Mouse (Mus musculus) central nervous system, embryonic 11.5 days (tissue): Measurements from ENCODE around the gene Coq2. TPM values are rescaled to one million over a fixed set of nuclear protein-coding genes. Genes with fewer than 3 reads are reported as not detected.

Experiments
- polyA plus RNA-seq: library from polyadenylated mRNA; depleted of rRNA; stranded (reverse); fragments of >200 nt; gene quantifications from 2 replicates; pipeline ENCODE4 v1.2.3, GENCODE M21; 2012; rRNA removed

Coq2 gene
- polyA plus RNA-seq: 79.1 and 83.1 TPM in 2 replicates

GRCm38 (mm10) chr5:100674711-100675376 is at the start of gene Coq2:
Coq2 (minus strand) TSS chr5:100675140.

GRCm38 (mm10) chr5:100719235-100720088 is 44.5 kb upstream of the Coq2 start, which contains the start of gene Hpse:
Hpse (minus strand) TSS chr5:100719716.

Other genes with a start within 250 kb of the Coq2 start
- 9.9 and 15.1 TPM in 2 replicates for gene Lin54, start 174.5 kb downstream of the Coq2 start, polyA plus RNA-seq
- 58.4 and 113 TPM in 2 replicates for gene Cops4, start 156.8 kb downstream of the Coq2 start, polyA plus RNA-seq
- gene Plac8, start 102.9 kb downstream of the Coq2 start, polyA plus RNA-seq: 7.4 and 10.4 TPM in 2 replicates
- gene Hpse, start 44.6 kb upstream of the Coq2 start, polyA plus RNA-seq: 1.3 and 1.4 TPM in 2 replicates
- gene Helq, start 123.5 kb upstream of the Coq2 start, polyA plus RNA-seq: 35.1 and 40.7 TPM in 2 replicates
- gene Mrps18c, start 123.5 kb upstream of the Coq2 start, polyA plus RNA-seq: 78.8 and 90.5 TPM in 2 replicates
- 12.2 and 20.3 TPM in 2 replicates for gene Abraxas1, start 145.8 kb upstream of the Coq2 start, polyA plus RNA-seq
- gene Gpat3, start 170.6 kb upstream of the Coq2 start, polyA plus RNA-seq: 0.42 and 0.53 TPM in 2 replicates